Mouse (Mus musculus): Measurements from ENCODE around the gene Znrf3.

Gene Znrf3

DNA sequence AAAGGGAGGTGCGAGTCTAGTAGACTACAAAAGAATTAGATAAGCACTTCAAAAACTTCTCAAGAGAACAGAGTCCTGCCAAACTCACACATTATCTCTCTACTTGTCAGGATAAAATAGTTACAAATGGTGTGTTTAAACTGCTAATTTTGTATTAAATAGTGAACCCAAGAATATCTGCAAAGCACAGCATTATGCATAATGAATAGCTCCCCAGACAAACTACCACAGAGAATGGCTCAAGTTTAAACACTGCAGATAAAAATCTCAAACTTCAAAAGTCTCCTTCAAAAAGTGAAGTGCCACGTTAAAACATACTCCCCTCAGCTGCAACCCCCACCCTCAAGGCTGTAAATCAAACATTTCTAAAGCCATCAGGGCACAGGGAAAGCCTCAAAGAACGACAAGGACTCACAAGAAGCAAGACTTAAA, 2.0 kb downstream of the Znrf3 start:
- no peak for DNase-seq (ENCODE audit: low read depth, low spot score)

DNA sequence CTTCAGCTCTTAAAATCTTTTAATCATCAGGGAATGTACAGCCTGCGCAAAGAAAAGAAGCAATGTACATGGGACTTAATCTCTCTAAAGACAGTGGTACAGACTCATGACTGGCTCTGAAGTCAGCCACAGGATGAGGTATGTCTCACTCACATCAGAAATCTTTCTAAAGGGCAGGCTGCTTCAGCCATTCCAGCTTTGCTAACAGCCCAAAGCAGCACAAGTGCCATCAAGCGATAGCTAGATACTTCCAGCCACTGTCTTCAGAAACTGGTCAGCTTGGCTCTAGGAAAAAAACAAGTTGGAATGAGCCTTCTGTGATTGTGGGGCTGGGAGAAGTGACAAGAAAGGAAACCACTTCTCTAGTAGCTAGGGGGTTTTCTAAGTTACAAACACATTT, 7.0 kb downstream of the Znrf3 start:
- DNase-seq (ENCODE audit: low read depth, low spot score), result no peak

GRCm38 (mm10) chr11:5436988-5437387, 7.7 kb downstream of the Znrf3 start:
- DNase-seq (ENCODE audit: low read depth, low spot score), result no peak

DNA sequence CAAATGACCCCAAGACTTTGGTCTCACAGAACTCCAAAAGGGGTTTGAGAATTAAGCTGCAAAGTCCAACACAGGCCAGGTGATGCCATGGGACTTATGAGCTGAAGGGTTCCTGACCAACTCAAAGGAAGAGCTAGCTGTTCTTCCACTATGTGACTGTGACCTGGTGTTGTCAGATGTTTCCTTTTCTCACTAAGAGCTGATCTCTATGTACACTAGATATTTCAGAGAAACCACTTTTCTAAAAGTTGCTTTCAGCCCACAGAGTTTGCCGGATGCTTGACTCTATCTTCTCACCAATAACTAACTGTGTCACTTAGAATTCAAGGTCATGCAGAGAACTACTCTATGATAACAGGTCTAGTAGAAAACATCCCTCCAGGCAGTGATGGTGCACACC, 9.2 kb downstream of the Znrf3 start:
- DNase-seq (ENCODE audit: low read depth, low spot score), result no peak

DNA sequence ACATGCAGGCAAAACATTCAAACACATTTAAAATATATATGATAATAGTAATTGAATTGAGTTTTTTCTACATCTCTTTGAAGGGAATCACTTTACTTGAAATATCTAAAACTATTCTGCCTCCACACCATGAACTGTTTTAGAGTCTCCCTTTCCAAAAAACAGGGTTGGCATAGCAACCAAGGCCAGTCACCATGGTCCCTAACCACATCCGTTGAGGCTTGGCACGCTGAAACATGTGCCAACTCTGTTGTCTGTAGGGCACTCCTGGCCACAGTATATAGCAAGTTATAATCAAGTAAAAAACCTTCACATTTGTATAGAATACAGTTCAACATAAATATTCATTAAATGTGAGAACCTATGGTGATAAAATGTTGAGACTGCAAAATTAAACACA, 12.3 kb downstream of the Znrf3 start:
- DNase-seq (ENCODE audit: low read depth, low spot score), result no peak

- no peak for DNase-seq (ENCODE audit: low read depth, low spot score)
These were observed 13.8 kb downstream of the Znrf3 start for GRCm38 (mm10) chr11:5430863-5431262.

- DNase-seq (ENCODE audit: low read depth, low spot score), result no peak
These were observed 15.1 kb downstream of the Znrf3 start for GRCm38 (mm10) chr11:5429396-5430190.

DNA sequence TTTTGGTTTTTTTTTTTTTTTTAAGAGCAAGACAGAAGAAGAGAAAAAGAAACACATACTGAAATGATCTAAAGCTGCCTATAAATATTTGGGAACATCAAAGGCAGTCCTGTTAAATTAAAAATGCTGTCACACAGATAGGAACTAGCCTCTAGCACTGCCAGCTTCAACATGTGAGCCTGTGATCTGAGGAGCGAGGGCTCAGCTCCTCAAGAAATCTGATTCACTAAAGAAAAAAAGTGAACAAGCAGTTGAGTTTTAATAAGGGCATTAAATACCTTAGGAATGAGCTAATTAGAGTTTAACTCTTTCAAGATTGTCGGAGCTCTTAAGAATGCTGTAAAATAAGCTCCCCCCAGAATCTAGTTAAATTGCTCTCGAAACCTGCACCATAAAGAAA, 17.4 kb downstream of the Znrf3 start:
- no peak for DNase-seq (ENCODE audit: low read depth, low spot score)

DNA sequence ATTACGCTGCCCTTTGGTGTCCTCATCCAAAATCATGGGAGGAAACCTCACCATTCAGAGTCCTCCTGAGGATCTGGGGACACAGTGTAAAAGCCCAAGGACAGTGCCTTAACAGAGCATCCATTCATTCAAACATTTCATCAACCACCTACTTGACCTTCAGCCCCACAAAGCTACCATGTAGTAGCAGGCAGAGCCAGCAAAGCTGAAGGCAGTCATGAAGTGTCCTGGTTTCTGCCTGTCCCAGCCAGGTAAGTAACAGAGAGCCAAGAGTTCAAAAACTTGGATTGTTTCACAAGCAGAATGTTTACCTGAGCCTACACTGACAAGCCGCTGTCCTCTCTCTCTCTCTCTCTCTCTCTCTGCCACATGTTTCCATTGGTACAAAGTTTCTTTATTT, 18.3 kb downstream of the Znrf3 start:
- DNase-seq (ENCODE audit: low read depth, low spot score), result no peak

DNA sequence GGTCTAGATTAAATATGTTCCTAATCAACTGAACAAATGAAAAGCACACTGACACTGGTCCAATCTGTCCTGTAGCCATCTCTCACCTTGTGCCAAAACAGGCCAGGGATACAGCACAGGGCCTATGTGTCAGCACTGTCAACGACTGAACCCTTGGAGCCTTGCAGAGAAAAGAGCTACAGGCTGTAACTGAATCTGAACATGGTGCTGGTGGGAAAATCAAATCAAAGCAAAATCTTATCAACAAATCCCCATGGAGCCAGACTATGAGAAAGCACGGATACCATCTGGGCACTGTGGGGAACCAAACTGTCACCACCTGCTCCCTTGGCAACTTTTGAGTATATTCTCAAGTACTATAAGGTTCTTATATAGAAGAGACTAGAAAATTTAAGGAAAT, 19.5 kb downstream of the Znrf3 start:
- DNase-seq (ENCODE audit: low read depth, low spot score), result no peak

GRCm38 (mm10) chr11:5424185-5424584, 20.5 kb downstream of the Znrf3 start:
- DNase-seq (ENCODE audit: low read depth, low spot score), result no peak

GRCm38 (mm10) chr11:5423000-5423399, 21.6 kb downstream of the Znrf3 start:
- no peak for DNase-seq (ENCODE audit: low read depth, low spot score)

DNA sequence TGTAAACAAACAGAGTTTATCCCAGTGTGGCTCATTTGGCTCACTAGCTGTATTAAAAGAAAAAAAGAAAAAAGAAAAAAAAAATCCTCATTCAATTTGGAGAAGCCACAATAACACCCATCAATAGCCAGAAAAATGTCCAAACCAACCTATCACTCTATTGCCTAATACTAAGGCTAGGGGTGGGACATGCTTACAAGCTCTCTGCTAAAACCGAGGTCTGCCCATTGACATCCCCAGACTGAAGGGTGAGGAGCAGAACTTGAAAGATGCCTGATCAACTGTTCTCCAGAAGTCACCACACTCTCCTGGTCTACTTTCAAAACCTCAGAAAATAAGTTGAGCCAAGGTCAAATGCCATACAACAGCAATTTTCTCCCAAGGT, 22.4 kb downstream of the Znrf3 start:
- DNase-seq (ENCODE audit: low read depth, low spot score), result no peak

GRCm38 (mm10) chr11:5421506-5422251, 23.0 kb downstream of the Znrf3 start:
- no peak for DNase-seq (ENCODE audit: low read depth, low spot score)

GRCm38 (mm10) chr11:5415617-5416338, 28.9 kb downstream of the Znrf3 start:
- peak; percentile 65 for DNase-seq (ENCODE audit: low read depth, low spot score)

DNA sequence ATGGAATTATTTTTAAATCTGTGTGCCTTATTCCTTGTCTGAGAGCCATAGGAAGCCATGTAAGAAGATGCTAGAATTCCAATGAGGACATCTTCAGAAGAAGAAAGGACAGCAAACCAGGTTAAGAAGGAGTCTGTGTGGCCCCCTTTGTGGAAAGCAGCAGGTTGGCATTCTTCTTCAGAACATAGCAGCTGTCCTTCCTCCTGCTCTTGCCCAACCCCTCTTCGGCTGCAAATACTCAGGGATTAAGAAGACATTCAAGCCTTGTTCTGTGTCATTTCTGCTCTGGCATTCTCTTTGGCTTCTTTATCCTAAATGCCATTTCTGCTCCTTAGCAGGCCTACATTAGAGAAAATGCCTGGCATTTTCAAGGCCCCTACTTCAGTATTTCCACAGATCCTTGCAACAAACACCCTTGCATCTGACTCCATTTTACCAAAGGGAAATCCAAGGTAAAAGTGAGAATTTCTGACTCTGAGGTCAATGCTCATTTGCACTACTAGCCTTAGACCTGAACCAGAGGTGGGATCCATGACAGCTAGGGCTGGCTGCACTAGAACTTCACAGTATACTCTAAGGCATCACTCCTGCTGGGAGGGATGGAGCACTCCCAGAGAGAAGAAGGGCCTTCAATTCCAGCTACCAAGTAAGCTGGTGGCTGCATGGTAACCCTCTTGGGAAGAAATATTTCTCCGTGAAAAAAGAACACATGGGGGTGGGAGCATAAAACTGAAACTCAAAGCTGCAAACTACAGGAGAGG, 29.6 kb downstream of the Znrf3 start:
- no peak for DNase-seq (ENCODE audit: low read depth, low spot score)

GRCm38 (mm10) chr11:5412644-5413190, 31.9 kb downstream of the Znrf3 start:
- DNase-seq (ENCODE audit: low read depth, low spot score), result no peak

GRCm38 (mm10) chr11:5411577-5411976, 33.1 kb downstream of the Znrf3 start:
- no peak for DNase-seq (ENCODE audit: low read depth, low spot score)

DNA sequence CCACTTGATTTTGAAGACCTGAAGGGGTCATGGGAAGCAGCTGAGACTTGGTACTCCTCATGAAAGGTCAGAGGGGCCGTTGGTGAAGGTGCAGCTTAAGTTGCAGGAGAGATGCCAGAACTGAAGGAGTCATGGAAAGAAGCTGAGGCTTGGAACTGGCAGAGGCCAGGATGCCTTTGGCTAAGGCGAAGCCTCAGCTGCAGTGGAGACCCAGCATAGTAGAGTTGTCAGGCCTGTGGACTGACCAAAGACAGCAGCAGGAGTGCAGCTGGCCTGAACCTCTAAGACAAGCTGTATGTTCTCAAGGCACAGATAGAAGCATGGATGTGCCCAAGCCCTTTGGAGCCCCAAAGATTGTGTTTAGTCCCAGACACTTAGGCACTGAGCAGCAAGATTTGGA, 40.5 kb downstream of the Znrf3 start:
- DNase-seq (ENCODE audit: low read depth, low spot score), result no peak

DNA sequence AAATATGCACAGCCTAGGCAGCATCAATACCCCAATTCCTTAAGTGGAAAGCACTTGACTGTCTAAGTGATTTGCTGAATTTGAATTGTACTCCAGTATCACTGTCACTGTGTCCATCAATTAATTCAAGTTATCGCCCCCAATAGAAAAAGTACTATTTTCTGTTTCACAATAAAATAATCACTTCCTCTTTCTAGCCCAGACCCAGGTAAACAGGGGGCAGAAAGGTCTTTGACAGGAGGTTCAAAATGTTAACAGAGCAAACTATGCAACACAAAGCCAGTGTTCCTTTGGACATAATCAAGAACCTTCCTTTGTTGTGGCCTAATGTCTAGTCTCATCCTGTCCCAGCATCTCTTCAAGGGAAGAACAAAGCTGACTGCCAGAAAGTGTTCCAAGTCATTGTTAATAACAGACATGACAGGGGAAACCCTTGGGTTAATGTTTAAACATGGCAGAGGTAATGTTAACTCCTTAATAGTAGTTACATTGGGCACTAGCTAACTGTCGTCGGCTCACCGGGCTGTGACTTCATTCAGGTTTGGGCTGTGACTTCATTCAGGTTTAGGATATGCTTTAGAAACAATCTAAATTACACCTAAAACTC, 42.4 kb downstream of the Znrf3 start:
- DNase-seq (ENCODE audit: low read depth, low spot score), result no peak

Data from mesoderm, embryonic 11.5 days (tissue).